Mouse (Mus musculus) embryonic facial prominence, embryonic 15.5 days (tissue): ENCODE results near the gene Ascl1. TPM values are rescaled to one million over a fixed set of nuclear protein-coding genes. Genes with fewer than 3 reads are reported as not detected.
A peak's percentile ranks its signal among the peaks of the same experiment; 100 is the strongest.

Source experiments
- ATAC-seq: fragments of 200-750 bp; cut with Nextera tagmentation; 2 replicates; pipeline ENCODE4 v1.8.0; 2017; ENCODE audit warnings: low read depth, moderate TSS enrichment; ENCODE audit not compliant: insufficient number of reproducible peaks, low FRiP score, low TSS enrichment
- H3K27ac ChIP-seq: fragments of 300-500 bp; sonication (generic); replicated peaks from 2 replicates; pipeline ENCODE4 v1.5.1; 2015; ENCODE audit warnings: mild to moderate bottlenecking, inconsistent platforms
- H3K27me3 ChIP-seq: fragments of 300-500 bp; sonication (generic); 2 replicates; pipeline ENCODE4 v1.6.1; 2015; ENCODE audit warnings: inconsistent platforms
- H3K36me3 ChIP-seq: fragments of 300-500 bp; sonication (generic); 2 replicates; pipeline ENCODE4 v1.6.1; 2015; ENCODE audit warnings: mild to moderate bottlenecking, inconsistent platforms
- H3K4me1 ChIP-seq: fragments of 300-500 bp; sonication (generic); 2 replicates; pipeline ENCODE4 v1.6.1; 2015; ENCODE audit warnings: inconsistent platforms
- H3K4me2 ChIP-seq: fragments of 300-500 bp; sonication (generic); replicated peaks from 2 replicates; pipeline ENCODE4 v1.6.1; 2015; ENCODE audit warnings: mild to moderate bottlenecking, inconsistent platforms
- H3K4me3 ChIP-seq: fragments of 300-500 bp; sonication (generic); replicated peaks from 2 replicates; pipeline ENCODE4 v1.5.1; 2015; ENCODE audit warnings: mild to moderate bottlenecking, inconsistent platforms
- H3K9ac ChIP-seq: fragments of 300-500 bp; sonication (generic); 2 replicates; pipeline ENCODE4 v1.6.1; 2015; ENCODE audit warnings: inconsistent platforms
- H3K9me3 ChIP-seq: fragments of 300-500 bp; sonication (generic); replicated peaks from 2 replicates; pipeline ENCODE4 v1.6.1; 2016; ENCODE audit warnings: inconsistent platforms
- WGBS: fragments of 180-500 bp; shearing (Covaris S2); methylation state at CpG from one replicate; pipeline ENCODE4 v1.1.7; 2015; 5-methylcytosine and 5-hydroxymethylcytosine counted together
- polyA plus RNA-seq: library from polyadenylated mRNA; unstranded; fragments of >200 nt; fragmentation: Nextera tagmentation; extraction: Ambion mirVana; gene quantifications from 2 replicates; pipeline ENCODE4 v1.2.1, GENCODE M21; 2015

Ascl1 gene
- 1.9 TPM in 2 replicates for polyA plus RNA-seq

- 0 out of 2 replicates have a peak, but pooled peaks have one; percentile 32 for ATAC-seq
- Histone ChIP-seq H3K36me3 (no peaks in the 10 kb centered on the region), H3K4me3 (peak within 1 kb of the TSS; percentile 58), H3K4me2 (peak within 1 kb of the TSS; percentile 98), H3K27me3 (peaks cover 88% of the 10 kb centered on the region), H3K9me3 (no peaks in the 10 kb centered on the region), H3K9ac (peak within 1 kb of the TSS; percentile 15), H3K4me1 (peaks cover 30% of the 10 kb centered on the region), H3K27ac (no peak within 1 kb of the TSS)
- 1% methylated on average over 33 of the region's 34 CpGs for WGBS
Measured at GRCm38 (mm10) chr10:87493576-87493975, at the start of gene Ascl1. Ascl1 (minus strand) TSS chr10:87493660.

DNA sequence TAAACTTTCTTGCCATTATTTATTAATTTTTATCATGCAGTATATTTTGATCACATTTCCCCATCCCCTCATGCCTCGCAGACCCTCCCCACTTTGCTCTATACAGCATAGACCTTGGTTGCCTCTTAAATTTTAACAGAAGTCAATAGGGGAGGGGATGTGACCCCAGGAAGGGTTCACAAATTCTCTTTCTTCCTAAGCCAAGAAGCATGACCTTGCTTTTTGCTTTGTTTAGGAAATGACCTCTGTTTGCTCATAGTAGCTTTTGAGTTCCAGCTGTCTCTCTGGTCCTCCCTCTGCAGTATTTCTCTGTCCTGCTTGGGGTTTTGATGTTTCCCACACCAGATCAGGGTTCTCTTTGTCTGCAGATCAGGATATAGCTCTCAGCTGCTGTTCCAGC, 40.7 kb upstream of the Ascl1 start:
- Histone ChIP-seq H3K4me2 (no peak overlapping the region), H3K4me1 (no peaks in the 10 kb centered on the region), H3K9ac (no peak overlapping the region), H3K27ac (no peak overlapping the region), H3K4me3 (no peak overlapping the region), H3K9me3 (no peaks in the 10 kb centered on the region), H3K27me3 (no peaks in the 10 kb centered on the region), H3K36me3 (no peaks in the 10 kb centered on the region)
- no peak for ATAC-seq
- WGBS = 87% methylated on average over 1 of the region's 1 CpGs

DNA sequence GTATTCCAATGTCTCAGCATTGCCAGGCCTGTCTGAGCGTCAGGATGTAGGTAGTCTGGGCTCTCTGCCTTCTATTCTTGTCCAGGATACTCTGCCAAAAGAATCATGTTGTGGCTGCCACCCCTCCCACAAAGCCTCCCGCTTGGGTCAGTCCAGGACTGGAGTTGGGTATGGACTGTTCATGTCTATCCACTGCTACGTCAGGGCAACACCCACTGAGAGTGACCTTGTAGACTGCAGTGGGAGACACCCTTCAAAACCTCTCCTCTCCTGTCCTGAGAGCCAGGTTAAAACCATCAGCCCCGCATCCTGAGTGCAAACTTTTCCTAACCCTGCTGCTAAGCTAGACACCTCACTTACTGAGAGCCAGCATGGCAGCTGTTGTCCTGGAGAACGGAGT, 28.2 kb upstream of the Ascl1 start, which contains the start of gene Pah:
Pah (plus strand) TSS at position 150 of the 400 bp plus-strand sequence.
- H3K4me2 ChIP-seq = no peak within 1 kb of the TSS
- H3K4me3 ChIP-seq = no peak within 1 kb of the TSS
- no peak within 1 kb of the TSS for H3K27ac ChIP-seq
- ATAC-seq = no peak
- WGBS = 77% methylated on average over 5 of the region's 5 CpGs
- H3K36me3 ChIP-seq = no peaks in the 10 kb centered on the region
- H3K9me3 ChIP-seq = no peaks in the 10 kb centered on the region
- no peaks in the 10 kb centered on the region for H3K4me1 ChIP-seq
- no peaks in the 10 kb centered on the region for H3K27me3 ChIP-seq
- H3K9ac ChIP-seq = no peak within 1 kb of the TSS

DNA sequence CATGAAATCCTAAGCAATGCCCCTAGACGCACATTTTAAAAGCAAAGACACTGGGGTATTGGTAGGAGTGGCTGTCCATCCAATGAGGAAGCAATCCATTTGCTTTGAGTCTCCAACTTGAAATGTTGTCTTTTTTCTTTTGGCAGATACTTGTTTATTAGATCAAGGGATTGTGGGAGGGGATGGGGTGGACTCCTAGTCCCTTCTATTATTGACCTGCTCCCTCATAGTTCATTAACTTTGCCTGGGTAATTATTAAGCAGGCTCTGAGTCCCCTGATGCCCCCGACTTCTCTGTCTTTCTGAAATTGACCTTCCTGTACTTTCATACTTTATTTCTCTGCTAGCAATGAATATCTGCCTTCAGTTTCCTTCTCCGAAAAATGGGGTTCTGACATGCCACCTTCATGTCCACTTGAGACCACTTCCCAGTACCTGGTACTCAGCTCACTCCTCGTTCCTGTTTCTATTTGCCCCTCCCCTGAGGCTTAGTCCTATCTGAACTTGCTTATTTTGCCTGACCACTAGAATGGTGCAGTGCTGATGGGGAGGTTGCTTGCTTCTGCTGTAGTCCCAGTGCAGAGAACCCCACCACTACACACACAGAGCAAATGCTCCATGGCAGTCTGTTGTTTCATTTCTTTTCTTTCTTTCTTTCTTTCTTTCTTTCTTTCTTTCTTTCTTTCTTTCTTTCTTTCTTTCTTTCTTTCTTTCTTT, 27.1 kb upstream of the Ascl1 start:
- no peak overlapping the region for H3K4me2 ChIP-seq
- 78% methylated on average over 4 of the region's 4 CpGs for WGBS
- H3K9me3 ChIP-seq = no peaks in the 10 kb centered on the region
- no peak for ATAC-seq
- H3K27me3 ChIP-seq = no peaks in the 10 kb centered on the region
- H3K27ac ChIP-seq = no peak overlapping the region
- no peak overlapping the region for H3K9ac ChIP-seq
- H3K4me3 ChIP-seq = no peak overlapping the region
- H3K36me3 ChIP-seq = no peaks in the 10 kb centered on the region
- H3K4me1 ChIP-seq = no peaks in the 10 kb centered on the region

GRCm38 (mm10) chr10:87518585-87518984, 25.1 kb upstream of the Ascl1 start:
- Histone ChIP-seq H3K27me3 (no peaks in the 10 kb centered on the region), H3K27ac (no peak overlapping the region), H3K4me1 (no peaks in the 10 kb centered on the region), H3K9me3 (no peaks in the 10 kb centered on the region), H3K4me3 (no peak overlapping the region), H3K36me3 (no peaks in the 10 kb centered on the region), H3K4me2 (no peak overlapping the region), H3K9ac (no peak overlapping the region)
- 76% methylated on average over 2 of the region's 2 CpGs for WGBS
- ATAC-seq = no peak

- Histone ChIP-seq H3K4me3 (no peak overlapping the region), H3K4me1 (no peaks in the 10 kb centered on the region), H3K9me3 (no peaks in the 10 kb centered on the region), H3K36me3 (no peaks in the 10 kb centered on the region), H3K9ac (no peak overlapping the region), H3K4me2 (no peak overlapping the region), H3K27me3 (no peaks in the 10 kb centered on the region), H3K27ac (no peak overlapping the region)
- no peak for ATAC-seq
Measured at GRCm38 (mm10) chr10:87513052-87513451, 19.6 kb upstream of the Ascl1 start.

GRCm38 (mm10) chr10:87508581-87508980, 15.1 kb upstream of the Ascl1 start:
- peaks cover 3% of the 10 kb centered on the region; the same call in 1 of the 2 replicates for H3K27me3 ChIP-seq
- H3K4me2 ChIP-seq = no peak overlapping the region
- no peak for ATAC-seq
- no peaks in the 10 kb centered on the region for H3K36me3 ChIP-seq
- no peaks in the 10 kb centered on the region for H3K4me1 ChIP-seq
- H3K9ac ChIP-seq = no peak overlapping the region
- WGBS = 82% methylated on average over 4 of the region's 4 CpGs
- no peak overlapping the region for H3K4me3 ChIP-seq
- H3K27ac ChIP-seq = no peak overlapping the region
- H3K9me3 ChIP-seq = no peaks in the 10 kb centered on the region

DNA sequence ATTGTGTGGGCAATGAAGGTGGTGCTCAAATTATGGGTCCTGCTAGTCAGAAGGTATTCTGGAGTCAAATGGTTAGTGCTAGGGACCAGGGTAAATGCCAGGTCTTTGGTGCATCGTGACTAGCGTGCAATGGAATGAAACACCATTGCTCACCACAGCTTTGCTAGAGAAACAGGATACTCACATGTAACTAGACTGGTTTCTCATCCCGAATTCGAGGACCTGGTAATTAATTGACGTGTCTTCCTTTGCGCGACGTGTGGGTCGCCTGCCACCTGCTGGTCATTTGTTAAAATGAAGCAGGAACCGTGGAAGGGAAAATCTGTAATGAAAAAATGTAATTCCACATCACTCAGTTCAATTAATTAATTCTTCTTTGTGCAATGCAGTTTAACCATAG, 10.5 kb upstream of the Ascl1 start:
- H3K4me2 ChIP-seq = no peak overlapping the region
- ATAC-seq = no peak
- no peaks in the 10 kb centered on the region for H3K36me3 ChIP-seq
- H3K27me3 ChIP-seq = peaks cover 46% of the 10 kb centered on the region
- no peaks in the 10 kb centered on the region for H3K9me3 ChIP-seq
- H3K4me3 ChIP-seq = no peak overlapping the region
- H3K9ac ChIP-seq = no peak overlapping the region
- H3K4me1 ChIP-seq = no peaks in the 10 kb centered on the region
- no peak overlapping the region for H3K27ac ChIP-seq
- WGBS = under 1% methylated on average over 10 of the region's 10 CpGs

DNA sequence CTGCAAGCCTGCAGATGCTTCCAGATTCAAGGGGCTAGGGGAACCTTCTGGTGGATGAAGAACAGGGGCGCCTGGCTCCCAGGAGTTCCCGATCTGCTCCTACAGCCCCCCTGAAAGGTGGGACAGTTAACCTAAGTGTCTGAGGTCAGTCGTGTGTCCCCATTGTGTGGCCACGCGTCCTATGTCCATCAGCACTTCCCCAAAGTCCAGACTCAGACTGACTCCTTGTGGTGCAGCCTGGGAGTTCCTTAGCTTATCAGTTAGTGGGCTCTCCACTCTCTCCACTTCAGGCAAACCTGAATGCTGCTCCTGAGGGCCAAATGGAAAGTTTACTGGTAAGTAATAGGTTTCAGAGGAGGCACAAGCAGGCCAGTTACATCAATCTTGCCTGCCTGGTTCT, 8.8 kb upstream of the Ascl1 start:
- Histone ChIP-seq H3K9me3 (no peaks in the 10 kb centered on the region), H3K9ac (no peak overlapping the region), H3K4me2 (no peak overlapping the region), H3K36me3 (no peaks in the 10 kb centered on the region), H3K27me3 (peaks cover 60% of the 10 kb centered on the region), H3K27ac (no peak overlapping the region), H3K4me1 (no peaks in the 10 kb centered on the region), H3K4me3 (no peak overlapping the region)
- WGBS = 19% methylated on average over 5 of the region's 5 CpGs
- no peak for ATAC-seq

- no peaks in the 10 kb centered on the region for H3K36me3 ChIP-seq
- H3K4me2 ChIP-seq = no peak overlapping the region
- H3K4me3 ChIP-seq = no peak overlapping the region
- H3K27me3 ChIP-seq = peaks cover 66% of the 10 kb centered on the region
- no peak overlapping the region for H3K27ac ChIP-seq
- no peak overlapping the region for H3K9ac ChIP-seq
- ATAC-seq = no peak
- WGBS = 14% methylated on average over 7 of the region's 7 CpGs
- no peaks in the 10 kb centered on the region for H3K4me1 ChIP-seq
- H3K9me3 ChIP-seq = no peaks in the 10 kb centered on the region
Measured at GRCm38 (mm10) chr10:87501659-87502042, 8.2 kb upstream of the Ascl1 start.

DNA sequence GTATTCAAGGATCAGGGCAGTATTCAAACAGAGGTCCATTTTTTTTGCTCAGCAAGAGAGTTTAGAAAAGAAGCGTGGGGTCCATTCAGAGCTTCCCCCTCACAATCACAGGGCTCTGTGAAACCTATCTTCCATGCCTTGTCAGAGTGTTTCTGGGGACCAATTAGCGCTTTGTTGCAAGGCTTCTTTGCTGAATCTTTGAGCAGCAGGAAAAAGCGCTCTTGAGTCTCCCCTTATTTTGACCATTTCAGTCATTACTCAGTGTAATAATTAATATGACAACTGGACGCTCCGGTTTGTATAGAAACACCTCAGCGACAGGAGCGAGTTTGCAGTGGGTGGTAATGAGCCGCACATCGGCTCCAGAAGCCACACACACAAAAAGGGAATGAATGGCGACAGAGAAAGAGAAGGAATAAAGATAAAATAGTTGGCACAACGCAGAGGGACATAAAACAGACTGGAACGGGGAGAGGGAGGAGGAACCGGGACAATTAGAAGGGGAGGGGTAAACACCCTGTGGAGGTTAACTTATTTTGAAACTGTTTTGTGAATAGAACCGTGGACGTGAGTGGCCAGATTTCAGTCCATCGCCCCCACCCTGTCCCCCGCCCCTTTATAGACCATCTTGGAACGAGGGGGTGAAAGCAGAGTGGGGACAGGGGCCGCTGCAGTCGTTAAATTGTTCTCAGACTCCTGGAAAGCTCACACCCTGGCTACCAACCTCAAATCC, 7.6 kb upstream of the Ascl1 start:
- H3K9me3 ChIP-seq = no peaks in the 10 kb centered on the region
- H3K4me3 ChIP-seq = no peak overlapping the region
- no peak overlapping the region for H3K9ac ChIP-seq
- no peaks in the 10 kb centered on the region for H3K4me1 ChIP-seq
- peaks cover 66% of the 10 kb centered on the region for H3K27me3 ChIP-seq
- H3K27ac ChIP-seq = no peak overlapping the region
- H3K36me3 ChIP-seq = no peaks in the 10 kb centered on the region
- 13% methylated on average over 20 of the region's 20 CpGs for WGBS
- ATAC-seq = no peak
- no peak overlapping the region for H3K4me2 ChIP-seq
